ENCODE assay signal across 8 mouse cellular contexts in the genomic region with DNA sequence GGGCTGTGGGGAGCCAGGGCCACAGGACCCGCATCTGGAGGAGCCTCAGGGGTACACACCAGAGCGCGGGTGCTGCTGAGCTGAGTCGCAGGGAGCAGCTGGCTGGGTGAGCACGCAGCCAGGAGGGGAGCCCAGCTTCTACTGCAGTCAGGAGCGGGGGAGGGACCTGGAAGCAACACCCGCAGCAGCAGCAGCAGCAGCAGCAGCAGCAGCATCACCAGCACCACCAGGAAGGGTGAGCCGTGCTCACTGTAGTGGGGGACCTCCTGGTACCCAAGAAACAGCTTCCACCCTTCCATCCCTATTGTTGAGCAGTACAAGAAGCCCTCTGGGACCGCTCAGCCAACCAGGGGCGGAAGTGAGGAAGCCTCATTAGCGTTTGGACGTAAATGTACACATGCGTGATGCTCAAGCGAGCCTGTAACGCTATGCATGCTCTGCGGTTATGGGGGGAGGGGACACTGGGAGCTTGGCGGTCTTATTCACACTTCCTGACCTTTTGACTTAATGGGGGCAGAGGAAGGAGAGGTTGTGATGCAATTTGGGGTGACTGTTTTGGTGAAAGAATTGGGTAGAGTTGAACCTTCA. TPM values are rescaled to one million over a fixed set of nuclear protein-coding genes. Genes with fewer than 3 reads are reported as not detected.
A peak's percentile ranks its signal among the peaks of the same experiment; 100 is the strongest.
DNase-seq lines count a peak whose midpoint lies in the region; ATAC-seq and TF ChIP-seq lines count a peak whose summit lies in the region.

No protein-coding gene starts in this region.

- no peaks in the 10 kb centered on the region for H3K36me3 ChIP-seq in hindbrain, embryonic 16.5 days (ENCODE audit: control insufficient read depth, insufficient read depth, low read length)

- no peaks in the 10 kb centered on the region for H3K9me3 ChIP-seq in hindbrain, embryonic 16.5 days (ENCODE audit: control insufficient read depth, low read length)

- DNase-seq in adrenal gland, adult (ENCODE audit: inconsistent age in 2 of 2, low spot score in 1 of 2), result peak; percentile 67 to 86
- peak; percentile 25 to 29 for DNase-seq in cerebellum, postnatal 4 days (ENCODE audit: low spot score in 2 of 2)
- peak; percentile 54 for DNase-seq in gastrocnemius, adult 2 months
- peak; percentile 66 to 74 for DNase-seq in left cerebral cortex, postnatal 36 days (ENCODE audit: low spot score in 2 of 2)
- peak; percentile 66 to 78 for DNase-seq in right cerebral cortex, adult 2 months (ENCODE audit: low spot score in 2 of 2)
- no peak for DNase-seq in c-Kit-positive CD71-positive TER-119-positive erythroid progenitor cells, embryonic 14.5 days (ENCODE audit: low spot score)

- no peaks in the 10 kb centered on the region for H3K27me3 ChIP-seq in hindbrain, embryonic 16.5 days (replicated peaks; ENCODE audit: control insufficient read depth, insufficient read depth, low read length)

- peak overlapping the region; percentile 72 for H3K4me3 ChIP-seq in gastrocnemius, adult 2 months
- H3K4me3 ChIP-seq in hindbrain, embryonic 16.5 days (ENCODE audit: low read length), result peak overlapping the region; percentile 52

- H3K27ac ChIP-seq in gastrocnemius, adult 2 months, result peak overlapping the region; percentile 71
- H3K27ac ChIP-seq in hindbrain, embryonic 16.5 days (ENCODE audit: low read depth, low read length), result peak overlapping the region; percentile 83

- H3K4me1 ChIP-seq in hindbrain, embryonic 16.5 days (ENCODE audit: control insufficient read depth, insufficient read depth, low read depth, low read length), result no peaks in the 10 kb centered on the region

- WGBS in hindbrain, embryonic 16.5 days, result under 1% methylated on average over 17 of the region's 17 CpGs

- H3K9ac ChIP-seq in hindbrain, embryonic 16.5 days (ENCODE audit: low read depth, low read length), result peak overlapping the region; percentile 79

- no peak for TF ChIP-seq CTCF in gastrocnemius, adult 2 months (IDR thresholded peaks at IDR 0.05)

- peak; percentile 99 for ATAC-seq in hindbrain, embryonic 16.5 days
- ATAC-seq in megakaryocyte-erythroid progenitor cell, adult 5-6 weeks (replicated peaks; ENCODE audit: low FRiP score, low TSS enrichment, poor library complexity, severe bottlenecking), result peak; percentile 95

- peak overlapping the region; percentile 64 for H3K4me2 ChIP-seq in hindbrain, embryonic 16.5 days (ENCODE audit: low read length)

- intact Hi-C loops in gastrocnemius, adult 2 months (cut with DNase I), result no loop called here
- intact Hi-C loops in left cerebral cortex, postnatal 36 days (cut with DNase I), result no loop called here

RNA-seq across cellular contexts. Expression of a gene that starts 17.2 kb away (rescaled TPM):
- 1 to 10 TPM; 1.5 TPM for total RNA-seq in gastrocnemius, adult 2 months (2021)
- 2.5 and 5.6 TPM in 2 replicates for polyA plus RNA-seq in hindbrain, embryonic 16.5 days (2015; fragmentation: Nextera tagmentation; extraction: Ambion mirVana)
- 1 to 10 TPM; 3.1 to 6.2 TPM for total RNA-seq in left cerebral cortex, postnatal 36 days (2021)
- total RNA-seq in megakaryocyte-erythroid progenitor cell, adult 5-6 weeks (2014; fragmentation: Nextera tagmentation), result 11.9 and 19.4 TPM in 2 replicates
- total RNA-seq in megakaryocyte-erythroid progenitor cell, adult 5-6 weeks (2017), result 9.3 and 12.4 TPM in 2 replicates

RNA-seq across cellular contexts. Expression of a gene that starts 17.4 kb away (rescaled TPM):
- 1 to 10 TPM; 2.1 to 4.2 TPM for total RNA-seq in gastrocnemius, adult 2 months (2021)
- polyA plus RNA-seq in hindbrain, embryonic 16.5 days (2015; fragmentation: Nextera tagmentation; extraction: Ambion mirVana), result 12.3 and 12.4 TPM in 2 replicates
- total RNA-seq in left cerebral cortex, postnatal 36 days (2021), result 10 to 100 TPM; 26.5 to 28.5 TPM
- total RNA-seq in megakaryocyte-erythroid progenitor cell, adult 5-6 weeks (2014; fragmentation: Nextera tagmentation), result 8.5 and 21.8 TPM in 2 replicates
- 6.3 and 9.0 TPM in 2 replicates for total RNA-seq in megakaryocyte-erythroid progenitor cell, adult 5-6 weeks (2017)
